ENCODE assay signal across 1 mouse cellular context in genomic region chr8:111932580-111933336, GRCm38 (mm10).
TF ChIP-seq lines count a peak whose summit lies in the region.

No protein-coding gene starts in this region.

TF ChIP-seq in MEL, 35 proteins besides CTCF, POLR2A, EP300 and RAD21 (continued from another document):
- TF ChIP-seq ZNF384 (IDR thresholded peaks at IDR 0.05; ENCODE audit: low read depth, low read length) (0 out of 2 replicates have a peak, but pooled peaks have one; percentile 27), CHD1 (IDR thresholded peaks at IDR 0.05; ENCODE audit: low read depth, low read length) (no peak), POLR2AphosphoS2 (IDR thresholded peaks at IDR 0.05; ENCODE audit: low read length) (no peak), E2F4 (IDR thresholded peaks at IDR 0.05; ENCODE audit: borderline replicate concordance, low read depth, low read length) (no peak), NRF1 (IDR thresholded peaks at IDR 0.05; ENCODE audit: insufficient read depth, low read depth, low read length, poor library complexity, severe bottlenecking) (peak; percentile 55; the same call in 1 of the 2 replicates), RCOR1 (IDR thresholded peaks at IDR 0.05; ENCODE audit: low read depth, low read length) (no peak), MEF2A (IDR thresholded peaks at IDR 0.05; ENCODE audit: extremely low read depth, insufficient replicate concordance, low read depth, low read length, poor library complexity, severe bottlenecking) (no peak), JUND (IDR thresholded peaks at IDR 0.05; ENCODE audit: low read depth, low read length) (no peak), CHD2 (IDR thresholded peaks at IDR 0.05; ENCODE audit: low read length) (no peak), GATA1 (IDR thresholded peaks at IDR 0.05; ENCODE audit: low read depth, low read length) (no peak), BHLHE40 (IDR thresholded peaks at IDR 0.05; ENCODE audit: borderline replicate concordance, low read depth, low read length) (no peak), ELF1 (IDR thresholded peaks at IDR 0.05; ENCODE audit: low read depth, low read length) (no peak), UBTF (IDR thresholded peaks at IDR 0.05; ENCODE audit: borderline replicate concordance, insufficient read depth, low read depth, low read length) (no peak), MAZ (IDR thresholded peaks at IDR 0.05; ENCODE audit: low read depth, low read length) (no peak; the same call in 1 of the 2 replicates), USF2 (IDR thresholded peaks at IDR 0.05; ENCODE audit: borderline replicate concordance in 1 of 2, insufficient read depth in 1 of 2, low read depth in 1 of 2, low read length in 2 of 2) (no peak), ETS1 (IDR thresholded peaks at IDR 0.05; ENCODE audit: low read depth, low read length) (peak; percentile 33; the same call in 1 of the 2 replicates), POLR2AphosphoS5 (IDR thresholded peaks at IDR 0.05; ENCODE audit: borderline replicate concordance, low read depth, low read length) (no peak), ZKSCAN1 (IDR thresholded peaks at IDR 0.05; ENCODE audit: low read depth, low read length) (no peak), TCF12 (IDR thresholded peaks at IDR 0.05; ENCODE audit: low read depth, low read length) (no peak), TBP (IDR thresholded peaks at IDR 0.05; ENCODE audit: low read depth, low read length) (peak; percentile 87), ZC3H11A (IDR thresholded peaks at IDR 0.05; ENCODE audit: low read depth, low read length) (no peak), USF1 (IDR thresholded peaks at IDR 0.05; ENCODE audit: low read depth, low read length) (no peak), MAX (IDR thresholded peaks at IDR 0.05; ENCODE audit: low read length) (no peak), HCFC1 (IDR thresholded peaks at IDR 0.05; ENCODE audit: low read depth, low read length) (no peak), ZMIZ1 (IDR thresholded peaks at IDR 0.05; ENCODE audit: low read depth, low read length) (0 out of 2 replicates have a peak, but pooled peaks have one; percentile 16), MYB (IDR thresholded peaks at IDR 0.05; ENCODE audit: low read depth, low read length) (no peak), SMC3 (IDR thresholded peaks at IDR 0.05; ENCODE audit: low read depth, low read length) (no peak), TAL1 (IDR thresholded peaks at IDR 0.05; ENCODE audit: low read length) (no peak), NELFE (IDR thresholded peaks at IDR 0.05; ENCODE audit: low read depth, low read length) (peak; percentile 31; the same call in 1 of the 2 replicates), MXI1 (IDR thresholded peaks at IDR 0.05; ENCODE audit: low read depth, low read length) (peak; percentile 57; the same call in 1 of the 2 replicates)
TF ChIP-seq in MEL: peak in this region for 8.
